Mouse (Mus musculus) CD4-positive, CD25-positive, alpha-beta regulatory T cell, adult 4 months (primary cell): Measurements from ENCODE around the gene Npffr2. TPM values are rescaled to one million over a fixed set of nuclear protein-coding genes. Genes with fewer than 3 reads are reported as not detected.

Experiments used
- polyA plus RNA-seq, 2 experiments: library from polyadenylated mRNA; unstranded; fragments of 100-300 nt; shearing (Covaris generic); gene quantifications; one replicate each; pipeline ENCODE4 v1.2.1; 2017

The Npffr2 gene
- polyA plus RNA-seq, 2 experiments from 2014 or later, result not detected

Other genes starting within 250 kb of the Npffr2 start
- not detected for gene Gc, start 69.5 kb upstream of the Npffr2 start, polyA plus RNA-seq